Mouse (Mus musculus): Measurements from ENCODE around the gene Nt5c2. TPM values are rescaled to one million over a fixed set of nuclear protein-coding genes. Genes with fewer than 3 reads are reported as not detected.

Nt5c2 gene
- total and polyA plus RNA-seq, 3 experiments = 16.7 to 63.9 (median 58.2) TPM

DNA sequence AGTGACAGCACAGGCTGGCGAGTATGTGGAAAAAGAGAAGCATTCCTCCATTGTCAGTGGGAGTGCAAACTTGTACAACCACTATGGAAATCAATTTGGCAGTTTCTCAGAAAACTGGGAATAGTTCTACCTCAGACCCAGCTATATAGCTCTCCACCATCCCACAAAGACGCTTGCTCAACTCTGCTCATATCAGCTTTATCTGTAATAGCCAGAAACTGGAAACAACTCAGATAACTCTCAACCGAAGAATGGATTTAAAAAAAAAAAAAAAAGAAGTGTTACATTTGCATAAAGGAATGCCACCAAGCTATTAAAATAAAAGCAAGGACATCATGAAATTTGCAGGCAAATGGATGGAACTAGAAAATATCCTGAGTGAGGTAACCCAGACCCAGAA, 103.5 kb downstream of the Nt5c2 start:
- peaks cover 6% of the 10 kb centered on the region for H3K4me1 ChIP-seq (ENCODE audit: control insufficient read depth, insufficient read depth, low read length)
- intact Hi-C loops (cut with DNase I) = no loop called here
- 66% methylated on average over 3 of the region's 3 CpGs for WGBS
- H3K36me3 ChIP-seq (ENCODE audit: control insufficient read depth, insufficient read depth, low read length) = peaks cover 9% of the 10 kb centered on the region
- 0 out of 2 replicates have a peak, but pooled peaks cover 1% of the 10 kb centered on the region for H3K79me2 ChIP-seq (replicated peaks; ENCODE audit: control insufficient read depth, insufficient read depth, low read length)
- TF ChIP-seq CTCF (IDR thresholded peaks at IDR 0.05) (no peak), POLR2A (IDR thresholded peaks at IDR 0.05; ENCODE audit: insufficient read depth, low read depth, low read length) (no peak)
- no peaks in the 10 kb centered on the region for H3K27me3 ChIP-seq (ENCODE audit: control insufficient read depth, insufficient read depth, low read length)
- H3K4me3 ChIP-seq = no peak overlapping the region
- H3K9ac ChIP-seq (ENCODE audit: low read depth, low read length) = no peak overlapping the region
- DNase-seq = no peak
- H3K27ac ChIP-seq = no peak overlapping the region

DNA sequence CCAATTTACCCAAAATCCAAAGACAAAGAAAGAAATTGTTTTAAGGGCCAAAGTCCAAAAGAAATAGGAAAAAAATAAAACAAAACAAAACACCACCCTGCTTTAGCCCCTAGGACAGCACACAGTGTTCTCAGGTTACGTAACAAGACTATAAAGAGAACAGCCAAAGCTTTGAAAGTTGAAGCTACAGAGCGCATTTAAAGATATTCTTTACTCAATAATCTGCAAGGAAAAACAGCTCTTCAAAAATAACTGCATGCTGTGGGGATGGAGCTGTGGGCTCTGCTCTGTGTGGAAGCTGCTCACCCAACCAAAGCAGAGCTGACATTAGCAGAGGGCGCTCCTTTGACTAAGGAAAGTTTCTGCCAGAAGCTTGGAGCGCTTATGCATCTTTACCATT, 106.0 kb downstream of the Nt5c2 start:
- Histone ChIP-seq H3K36me3 (ENCODE audit: control insufficient read depth, insufficient read depth, low read length) (peaks cover 11% of the 10 kb centered on the region), H3K27ac (peak overlapping the region; percentile 81), H3K79me2 (replicated peaks; ENCODE audit: control insufficient read depth, insufficient read depth, low read length) (peaks cover 1% of the 10 kb centered on the region; the same call in 1 of the 2 replicates), H3K4me1 (ENCODE audit: control insufficient read depth, insufficient read depth, low read length) (peaks cover 6% of the 10 kb centered on the region), H3K4me3 (0 out of 2 replicates have a peak overlapping the region, but pooled peaks have one; percentile 9), H3K9ac (ENCODE audit: low read depth, low read length) (no peak overlapping the region), H3K27me3 (ENCODE audit: control insufficient read depth, insufficient read depth, low read length) (no peaks in the 10 kb centered on the region)
- intact Hi-C loops (cut with DNase I) = no loop called here
- peak; percentile 28 to 40 for DNase-seq
- WGBS = 55% methylated on average over 4 of the region's 4 CpGs
- TF ChIP-seq CTCF (IDR thresholded peaks at IDR 0.05) = peak; percentile 25
- TF ChIP-seq POLR2A (IDR thresholded peaks at IDR 0.05; ENCODE audit: insufficient read depth, low read depth, low read length) = peak; percentile 16; the same call in 1 of the 2 replicates
- TF ChIP-seq EP300 (IDR thresholded peaks at IDR 0.05; ENCODE audit: insufficient read depth, low read depth, low read length) = no peak

DNA sequence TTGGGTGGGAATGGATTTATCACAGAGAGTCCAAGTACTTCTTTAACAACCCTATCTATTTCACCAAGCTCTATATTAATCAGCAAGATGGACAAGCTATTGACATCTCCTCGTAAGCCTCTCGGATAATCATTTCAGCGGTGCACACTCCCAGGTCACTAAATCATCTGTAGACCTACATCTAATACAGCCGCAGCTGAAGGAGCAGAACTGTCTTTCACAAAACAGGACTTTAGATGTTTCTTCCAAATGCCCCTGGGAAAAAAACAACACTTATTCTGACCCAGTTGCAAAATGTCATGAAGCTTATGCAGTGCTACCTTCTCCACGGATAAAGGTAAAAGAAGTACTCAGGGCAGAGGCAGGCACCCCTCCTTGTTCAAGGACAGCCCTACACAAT, 106.7 kb downstream of the Nt5c2 start:
- no peaks in the 10 kb centered on the region for H3K27me3 ChIP-seq (ENCODE audit: control insufficient read depth, insufficient read depth, low read length)
- no peak overlapping the region for H3K9ac ChIP-seq (ENCODE audit: low read depth, low read length)
- peaks cover 1% of the 10 kb centered on the region; the same call in 1 of the 2 replicates for H3K79me2 ChIP-seq (replicated peaks; ENCODE audit: control insufficient read depth, insufficient read depth, low read length)
- intact Hi-C loops (cut with DNase I) = no loop called here
- 87% methylated on average over 5 of the region's 5 CpGs for WGBS
- H3K36me3 ChIP-seq (ENCODE audit: control insufficient read depth, insufficient read depth, low read length) = peaks cover 11% of the 10 kb centered on the region
- peaks cover 6% of the 10 kb centered on the region for H3K4me1 ChIP-seq (ENCODE audit: control insufficient read depth, insufficient read depth, low read length)
- H3K4me3 ChIP-seq = no peak overlapping the region
- H3K27ac ChIP-seq = peak overlapping the region; percentile 81
- DNase-seq = no peak
- no peak for TF ChIP-seq CTCF (IDR thresholded peaks at IDR 0.05)
- TF ChIP-seq EP300 (IDR thresholded peaks at IDR 0.05; ENCODE audit: insufficient read depth, low read depth, low read length) = no peak
- no peak for TF ChIP-seq POLR2A (IDR thresholded peaks at IDR 0.05; ENCODE audit: insufficient read depth, low read depth, low read length)

DNA sequence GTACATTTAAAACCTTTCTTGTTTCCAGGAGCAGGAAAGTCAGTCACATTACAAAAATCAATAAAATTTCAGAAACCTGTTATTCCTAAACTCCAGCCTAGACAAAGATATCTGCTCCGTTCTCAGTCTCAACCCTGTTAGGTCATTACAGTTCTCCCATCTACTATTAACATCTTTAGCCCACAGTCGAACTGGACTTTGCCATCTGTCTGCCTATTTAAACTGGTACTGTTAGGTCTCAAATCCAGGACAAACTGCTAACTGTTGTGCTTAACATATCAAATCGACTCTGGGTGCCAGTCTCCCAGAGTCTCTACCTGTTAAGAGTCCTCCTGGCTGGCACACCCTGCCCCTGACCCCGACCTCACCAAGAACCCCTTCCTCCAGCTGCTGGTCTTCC, 109.0 kb downstream of the Nt5c2 start:
- intact Hi-C loops (cut with DNase I) = no loop called here
- H3K4me3 ChIP-seq = no peak overlapping the region
- H3K27me3 ChIP-seq (ENCODE audit: control insufficient read depth, insufficient read depth, low read length) = no peaks in the 10 kb centered on the region
- no peak for DNase-seq
- peaks cover 1% of the 10 kb centered on the region; the same call in 1 of the 2 replicates for H3K79me2 ChIP-seq (replicated peaks; ENCODE audit: control insufficient read depth, insufficient read depth, low read length)
- peaks cover 11% of the 10 kb centered on the region for H3K36me3 ChIP-seq (ENCODE audit: control insufficient read depth, insufficient read depth, low read length)
- no peak overlapping the region for H3K9ac ChIP-seq (ENCODE audit: low read depth, low read length)
- no peak for TF ChIP-seq POLR2A (IDR thresholded peaks at IDR 0.05; ENCODE audit: insufficient read depth, low read depth, low read length)
- no peak for TF ChIP-seq CTCF (IDR thresholded peaks at IDR 0.05)
- no peak for TF ChIP-seq EP300 (IDR thresholded peaks at IDR 0.05; ENCODE audit: insufficient read depth, low read depth, low read length)
- WGBS = 84% methylated on average over 4 of the region's 4 CpGs
- no peak overlapping the region for H3K27ac ChIP-seq
- H3K4me1 ChIP-seq (ENCODE audit: control insufficient read depth, insufficient read depth, low read length) = peaks cover 8% of the 10 kb centered on the region

- intact Hi-C loops (cut with DNase I) = no loop called here
- Histone ChIP-seq H3K27me3 (ENCODE audit: control insufficient read depth, insufficient read depth, low read length) (no peaks in the 10 kb centered on the region), H3K79me2 (replicated peaks; ENCODE audit: control insufficient read depth, insufficient read depth, low read length) (peaks cover 1% of the 10 kb centered on the region; the same call in 1 of the 2 replicates), H3K4me3 (no peak overlapping the region), H3K4me1 (ENCODE audit: control insufficient read depth, insufficient read depth, low read length) (peaks cover 8% of the 10 kb centered on the region), H3K27ac (no peak overlapping the region), H3K36me3 (ENCODE audit: control insufficient read depth, insufficient read depth, low read length) (peaks cover 13% of the 10 kb centered on the region), H3K9ac (ENCODE audit: low read depth, low read length) (no peak overlapping the region)
- TF ChIP-seq CTCF (IDR thresholded peaks at IDR 0.05) (no peak), POLR2A (IDR thresholded peaks at IDR 0.05; ENCODE audit: insufficient read depth, low read depth, low read length) (no peak), EP300 (IDR thresholded peaks at IDR 0.05; ENCODE audit: insufficient read depth, low read depth, low read length) (no peak)
- no peak for DNase-seq
Measured at GRCm38 (mm10) chr19:46905383-46905782, 109.6 kb downstream of the Nt5c2 start.

GRCm38 (mm10) chr19:46904907-46905306, 110.0 kb downstream of the Nt5c2 start:
- TF ChIP-seq POLR2A (IDR thresholded peaks at IDR 0.05; ENCODE audit: insufficient read depth, low read depth, low read length) (no peak), EP300 (IDR thresholded peaks at IDR 0.05; ENCODE audit: insufficient read depth, low read depth, low read length) (no peak), CTCF (IDR thresholded peaks at IDR 0.05) (no peak)
- H3K9ac ChIP-seq (ENCODE audit: low read depth, low read length) = no peak overlapping the region
- H3K4me1 ChIP-seq (ENCODE audit: control insufficient read depth, insufficient read depth, low read length) = peaks cover 10% of the 10 kb centered on the region
- WGBS = 79% methylated on average over 1 of the region's 1 CpGs
- H3K27me3 ChIP-seq (ENCODE audit: control insufficient read depth, insufficient read depth, low read length) = no peaks in the 10 kb centered on the region
- H3K79me2 ChIP-seq (replicated peaks; ENCODE audit: control insufficient read depth, insufficient read depth, low read length) = peaks cover 1% of the 10 kb centered on the region; the same call in 1 of the 2 replicates
- H3K36me3 ChIP-seq (ENCODE audit: control insufficient read depth, insufficient read depth, low read length) = peaks cover 15% of the 10 kb centered on the region
- H3K4me3 ChIP-seq = no peak overlapping the region
- intact Hi-C loops (cut with DNase I) = no loop called here
- H3K27ac ChIP-seq = no peak overlapping the region
- no peak for DNase-seq
